Mouse (Mus musculus) layer of hippocampus, postnatal 10 days (tissue): Measurements from ENCODE around the gene Gpc2. TPM values are rescaled to one million over a fixed set of nuclear protein-coding genes. Genes with fewer than 3 reads are reported as not detected.

ENCODE experiments used
- total RNA-seq, 2 experiments: library from RNA; stranded (reverse); gene quantifications; 2 replicates each; pipeline ENCODE4 v1.2.3; 2021

Gene Gpc2
- total RNA-seq, 2 experiments from 2014 or later, result 11.2 to 11.8 TPM

Other genes starting within 250 kb of the Gpc2 start
- gene Smok3c, start 226.8 kb downstream of the Gpc2 start, total RNA-seq, result not detected
- gene Zkscan1, start 194.9 kb downstream of the Gpc2 start, total RNA-seq, result 10 to 100 TPM; 38.4 to 43.5 TPM
- 10 to 100 TPM; 23.0 to 26.6 TPM for gene Zscan21, start 163.1 kb downstream of the Gpc2 start, total RNA-seq
- 10 to 100 TPM; 10.8 to 14.3 TPM for gene Zfp113, start 124.3 kb downstream of the Gpc2 start, total RNA-seq
- 100 to 1,000 TPM; 129 to 145 TPM for gene Cops6, start 118.9 kb downstream of the Gpc2 start, total RNA-seq
- gene Ap4m1, start 108.0 kb downstream of the Gpc2 start, total RNA-seq, result 10 to 100 TPM; 25.9 to 26.5 TPM
- 10 to 100 TPM; 20.8 to 25.6 TPM for gene Mcm7, start 107.6 kb downstream of the Gpc2 start, total RNA-seq
- gene Taf6, start 92.6 kb downstream of the Gpc2 start, total RNA-seq, result 10 to 100 TPM; 26.2 to 30.0 TPM
- gene Cnpy4, start 92.5 kb downstream of the Gpc2 start, total RNA-seq, result 10 to 100 TPM; 15.4 to 17.6 TPM
- 10 to 100 TPM; 11.4 to 14.2 TPM for gene Mblac1, start 85.7 kb downstream of the Gpc2 start, total RNA-seq
- under 1 TPM in 1 of 2 experiments, not detected in 1; 0.21 TPM for gene Nxpe5, start 54.1 kb downstream of the Gpc2 start, total RNA-seq
- gene Lamtor4, start 24.5 kb downstream of the Gpc2 start, total RNA-seq, result 10 to 100 TPM; 66.1 to 73.3 TPM
- 10 to 100 TPM; 76.0 to 84.4 TPM for gene BC037034, start 16.0 kb downstream of the Gpc2 start, total RNA-seq
- gene Gal3st4, start 7.2 kb downstream of the Gpc2 start, total RNA-seq, result 1 to 10 TPM; 2.8 TPM
- not detected for gene Gm43720, start within 50 bp of the Gpc2 start, total RNA-seq
- 1 to 10 TPM; 3.3 to 4.1 TPM for gene Stag3, start 235 bp upstream of the Gpc2 start, total RNA-seq
- not detected for gene Pvrig, start 62.0 kb upstream of the Gpc2 start, total RNA-seq
- 10 to 100 TPM; 24.9 to 26.5 TPM for gene Zfp157, start 161.5 kb upstream of the Gpc2 start, total RNA-seq